Mouse (Mus musculus) ES-E14 (cell line): Measurements from ENCODE around the gene Hdac9. TPM values are rescaled to one million over a fixed set of nuclear protein-coding genes. Genes with fewer than 3 reads are reported as not detected.

Experiments
- DNase-seq: peaks from one replicate; pipeline ENCODE4 v3.0.0-alpha.2; 2013; ENCODE audit warnings: low read depth, low spot score
- H3K27ac ChIP-seq: 2 replicates; pipeline ENCODE4 v1.5.1; 2012; ENCODE audit warnings: low read depth, mild to moderate bottlenecking, low read length, moderate library complexity, mixed read lengths; ENCODE audit not compliant: poor library complexity, insufficient read depth, severe bottlenecking
- H3K36me3 ChIP-seq: 2 replicates; pipeline ENCODE4 v1.6.1; 2012; ENCODE audit warnings: mild to moderate bottlenecking, low read length, moderate library complexity, mixed read lengths; ENCODE audit not compliant: control insufficient read depth, poor library complexity, insufficient read depth, severe bottlenecking
- H3K4me1 ChIP-seq, 2 experiments: fragments of 150-350 bp in 1 of 2; sonication (generic) in 1 of 2; 2 replicates each; pipeline ENCODE4 v1.6.1; 2012; ENCODE audit warnings: low read length in 2 of 2, mild to moderate bottlenecking in 1 of 2, mixed read lengths in 1 of 2; ENCODE audit not compliant: control insufficient read depth in 2 of 2, insufficient read depth in 2 of 2, poor library complexity in 1 of 2
- H3K4me3 ChIP-seq, 2 experiments: fragments of 150-350 bp in 1 of 2; sonication (generic) in 1 of 2; 2 replicates each; pipeline ENCODE4 v1.5.1; 2012; ENCODE audit warnings: low read length in 2 of 2, low read depth in 1 of 2, mild to moderate bottlenecking in 1 of 2, mixed read lengths in 1 of 2; ENCODE audit not compliant: insufficient read depth in 1 of 2, poor library complexity in 1 of 2, severe bottlenecking in 1 of 2
- H3K9ac ChIP-seq: 2 replicates; pipeline ENCODE4 v1.6.1; 2012; ENCODE audit warnings: low read depth, mild to moderate bottlenecking, low read length, mixed read lengths; ENCODE audit not compliant: poor library complexity, insufficient read depth, severe bottlenecking
- H3K9me3 ChIP-seq: fragments of 150-350 bp; sonication (generic); 2 replicates; pipeline ENCODE4 v1.6.1; 2012; ENCODE audit warnings: low read depth, mild to moderate bottlenecking, low read length; ENCODE audit not compliant: control insufficient read depth, insufficient read depth
- CHD2 ChIP-seq: IDR thresholded peaks from 2 replicates; pipeline ENCODE4 v1.6.1; 2014; ENCODE audit warnings: mild to moderate bottlenecking, low read depth, low read length, inconsistent platforms
- HCFC1 ChIP-seq: IDR thresholded peaks from 2 replicates; pipeline ENCODE4 v1.6.1; 2012; ENCODE audit warnings: low read length, inconsistent platforms, borderline replicate concordance; ENCODE audit not compliant: insufficient read depth
- MAFK ChIP-seq: IDR thresholded peaks from 2 replicates; pipeline ENCODE4 v1.6.1; 2014; ENCODE audit warnings: mild to moderate bottlenecking, low read depth, low read length, inconsistent platforms; ENCODE audit not compliant: insufficient read depth
- ZC3H11A ChIP-seq: IDR thresholded peaks from 2 replicates; pipeline ENCODE4 v1.6.1; 2012; ENCODE audit warnings: low read depth, mild to moderate bottlenecking, inconsistent platforms, low read length, borderline replicate concordance
- ZNF384 ChIP-seq: IDR thresholded peaks from 2 replicates; pipeline ENCODE4 v1.6.1; 2012; ENCODE audit warnings: low read depth, low read length, inconsistent platforms
- in situ Hi-C, 2 experiments: fragments of 600-800 bp; cut with MboI; formaldehyde crosslinking; loops; one replicate each; pipeline ENCODE4 v1.15.1; 2025; ENCODE audit warnings: low sequenced_read_pairs in 2 of 2, inconsistent platforms in 1 of 2; ENCODE audit not compliant: unreplicated experiment in 2 of 2
- total RNA-seq: library from RNA; depleted of rRNA; stranded (reverse); fragments of 300-350 nt; gene quantifications from 2 replicates; pipeline ENCODE4 v1.2.3, GENCODE M21; 2012

Hdac9 gene
- total RNA-seq, 1 experiment: 0.58 TPM

DNA sequence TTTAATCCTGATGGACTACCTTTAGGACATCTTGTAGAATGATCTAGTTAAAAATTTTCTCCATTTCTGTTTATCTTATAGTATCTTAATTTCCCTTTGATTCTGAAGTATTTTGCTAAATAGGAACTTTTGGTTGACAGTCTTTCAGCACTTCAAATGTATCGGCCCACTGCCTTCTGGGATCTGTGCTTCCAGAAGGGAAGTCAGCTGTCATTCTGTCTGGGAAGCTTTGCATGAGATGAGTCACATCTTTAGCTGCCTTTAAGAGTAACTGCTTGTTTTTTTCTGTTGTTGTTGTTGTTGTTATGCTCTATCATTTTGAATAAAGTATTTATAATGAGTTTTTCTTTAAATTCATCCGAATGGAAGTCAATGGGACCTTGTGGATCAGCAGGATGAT, 169.6 kb downstream of the Hdac9 start:
- DNase-seq: no peak
- H3K27ac ChIP-seq: no peak overlapping the region
- in situ Hi-C loops: no loop called here
- H3K36me3 ChIP-seq: no peaks in the 10 kb centered on the region
- no peak overlapping the region for H3K9ac ChIP-seq
- H3K4me3 ChIP-seq: no peak overlapping the region
- no peaks in the 10 kb centered on the region for H3K4me1 ChIP-seq
- H3K9me3 ChIP-seq: no peaks in the 10 kb centered on the region
- TF ChIP-seq CHD2 (no peak), ZC3H11A (no peak), ZNF384 (no peak), MAFK (no peak), HCFC1 (no peak)

- Histone ChIP-seq H3K27ac (no peak overlapping the region), H3K4me3 (no peak overlapping the region), H3K4me1 (no peaks in the 10 kb centered on the region), H3K9me3 (no peaks in the 10 kb centered on the region), H3K36me3 (no peaks in the 10 kb centered on the region), H3K9ac (no peak overlapping the region)
- DNase-seq: no peak
- in situ Hi-C loops: no loop called here
- TF ChIP-seq MAFK: no peak
- TF ChIP-seq ZC3H11A: no peak
- TF ChIP-seq ZNF384: no peak
Measured at GRCm38 (mm10) chr12:34725204-34725603, 191.7 kb downstream of the Hdac9 start.

- no peaks in the 10 kb centered on the region for H3K4me1 ChIP-seq
- no peak overlapping the region for H3K27ac ChIP-seq
- TF ChIP-seq CHD2: no peak
- no peak for TF ChIP-seq ZC3H11A
- TF ChIP-seq ZNF384: no peak
- TF ChIP-seq MAFK: no peak
- TF ChIP-seq HCFC1: no peak
- H3K9me3 ChIP-seq: no peaks in the 10 kb centered on the region
- no peak overlapping the region for H3K9ac ChIP-seq
- H3K36me3 ChIP-seq: no peaks in the 10 kb centered on the region
- in situ Hi-C loops: no loop called here
- DNase-seq: no peak
- H3K4me3 ChIP-seq: no peak overlapping the region
Measured at GRCm38 (mm10) chr12:34724274-34724673, 192.6 kb downstream of the Hdac9 start.

DNA sequence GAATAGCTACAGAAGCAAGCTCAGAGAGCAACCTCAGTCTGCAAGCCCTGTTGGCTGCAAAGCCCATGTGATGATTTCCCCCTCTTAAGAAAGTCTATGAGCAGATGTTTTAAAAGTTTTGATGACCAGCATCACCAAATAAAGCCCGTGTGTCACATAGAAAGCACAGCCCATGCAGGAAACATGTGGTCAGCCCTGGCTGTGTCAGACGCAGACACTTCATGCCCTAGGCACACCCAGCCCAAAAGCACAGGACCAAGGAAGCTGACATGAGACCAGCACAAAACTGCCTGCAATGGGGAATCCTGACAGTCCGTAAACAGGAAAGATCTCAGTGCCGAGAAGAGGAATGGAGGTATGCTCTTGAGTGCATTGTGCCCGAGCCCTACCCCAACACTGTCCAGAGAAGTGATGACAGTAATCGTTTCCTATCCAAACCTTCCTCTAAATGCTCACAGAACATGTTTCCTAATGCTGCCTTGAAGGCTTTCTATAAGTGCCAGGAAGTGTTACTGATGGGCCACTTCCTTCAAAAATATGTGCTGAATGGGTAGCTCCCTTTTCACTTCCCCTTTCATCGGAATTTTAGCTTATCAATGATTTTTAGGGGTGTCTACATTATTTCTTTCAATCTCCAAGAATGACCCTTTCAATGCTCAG, 193.9 kb downstream of the Hdac9 start:
- H3K4me3 ChIP-seq: no peak overlapping the region
- H3K36me3 ChIP-seq: no peaks in the 10 kb centered on the region
- no peak overlapping the region for H3K27ac ChIP-seq
- no peak overlapping the region for H3K9ac ChIP-seq
- TF ChIP-seq MAFK (no peak), ZNF384 (no peak), CHD2 (no peak), HCFC1 (no peak), ZC3H11A (no peak)
- DNase-seq: no peak
- H3K9me3 ChIP-seq: no peaks in the 10 kb centered on the region
- in situ Hi-C loops: no loop called here
- no peaks in the 10 kb centered on the region for H3K4me1 ChIP-seq

GRCm38 (mm10) chr12:34720906-34721305, 196.0 kb downstream of the Hdac9 start:
- Histone ChIP-seq H3K4me3 (no peak overlapping the region), H3K4me1 (no peaks in the 10 kb centered on the region), H3K9me3 (no peaks in the 10 kb centered on the region), H3K27ac (no peak overlapping the region), H3K9ac (no peak overlapping the region), H3K36me3 (no peaks in the 10 kb centered on the region)
- in situ Hi-C loops: no loop called here
- DNase-seq: no peak
- TF ChIP-seq ZNF384: no peak
- no peak for TF ChIP-seq HCFC1
- no peak for TF ChIP-seq ZC3H11A
- no peak for TF ChIP-seq MAFK
- no peak for TF ChIP-seq CHD2
